Mouse (Mus musculus): Measurements from ENCODE around the gene Brap. TPM values are rescaled to one million over a fixed set of nuclear protein-coding genes. Genes with fewer than 3 reads are reported as not detected.
"Not testable (repeated sequence)": the region's sequence is repeated elsewhere in the genome, so short reads cannot be mapped to it uniquely, and the experiment has no call there.

The Brap gene
- total RNA-seq, 4 experiments from 2014 or later, result 50.2 to 66.2 (median 58.5) TPM

DNA sequence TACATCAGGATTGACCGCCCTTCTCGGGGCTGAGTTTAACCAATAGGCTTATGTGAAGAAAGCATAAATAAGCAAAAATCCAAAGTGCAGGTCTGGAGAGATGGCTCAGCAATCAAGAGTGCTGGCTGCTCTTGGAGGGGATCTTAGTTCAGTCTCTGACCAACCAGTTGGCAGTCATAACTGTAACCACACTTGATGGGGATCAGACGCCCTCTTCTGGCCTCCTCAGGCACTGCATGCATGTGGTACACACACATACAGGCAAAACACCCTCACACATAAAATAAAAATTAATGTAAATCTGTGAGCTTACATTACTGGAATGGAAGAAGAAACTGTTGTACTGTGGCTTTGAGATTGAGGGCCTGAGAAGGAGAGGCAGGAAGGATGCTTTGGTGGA is 10.0 kb downstream of the Brap start:
- no peak for DNase-seq

GRCm38 (mm10) chr5:121682250-121682649 is 21.9 kb downstream of the Brap start:
- DNase-seq, result no peak

- DNase-seq, result no peak
These were observed 25.1 kb downstream of the Brap start for GRCm38 (mm10) chr5:121685495-121685894.

- DNase-seq, result no peak
These were observed 25.9 kb downstream of the Brap start for GRCm38 (mm10) chr5:121686113-121686898.

DNA sequence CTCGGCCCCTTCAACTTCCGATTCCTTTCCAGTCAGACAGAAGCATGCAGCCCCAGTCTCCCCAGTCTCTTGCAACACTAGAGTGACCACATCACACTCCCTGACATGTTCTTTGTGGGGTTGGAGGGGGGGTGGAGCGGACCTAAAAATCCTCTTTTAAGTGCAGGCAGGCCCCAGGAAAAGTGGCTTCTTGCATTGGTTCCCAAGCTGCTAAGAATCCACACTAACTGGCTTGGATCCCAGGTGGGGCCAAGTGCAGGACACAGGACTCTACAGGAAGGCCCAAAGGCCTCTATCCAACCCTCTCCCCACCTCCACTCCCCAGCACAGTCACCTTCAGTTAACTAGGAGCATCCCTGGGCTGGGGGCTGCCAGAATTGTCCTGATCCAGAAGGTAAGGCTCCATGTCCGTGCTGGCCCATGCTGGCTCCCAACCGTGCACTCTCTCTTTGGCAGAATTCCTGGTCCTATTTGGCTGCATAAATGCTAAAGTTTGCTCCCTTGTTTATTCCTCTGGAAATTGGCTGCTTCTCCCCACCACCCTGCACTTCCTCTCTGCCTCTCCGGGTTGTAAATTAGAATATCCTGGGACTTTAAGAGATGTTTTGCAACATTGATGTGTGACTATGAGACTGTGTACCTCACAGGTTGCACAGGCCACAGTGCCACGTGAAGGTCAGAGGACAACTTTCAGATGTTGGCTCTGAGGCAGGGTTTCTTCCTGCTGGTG is 30.3 kb downstream of the Brap start:
- DNase-seq, result no peak

DNA sequence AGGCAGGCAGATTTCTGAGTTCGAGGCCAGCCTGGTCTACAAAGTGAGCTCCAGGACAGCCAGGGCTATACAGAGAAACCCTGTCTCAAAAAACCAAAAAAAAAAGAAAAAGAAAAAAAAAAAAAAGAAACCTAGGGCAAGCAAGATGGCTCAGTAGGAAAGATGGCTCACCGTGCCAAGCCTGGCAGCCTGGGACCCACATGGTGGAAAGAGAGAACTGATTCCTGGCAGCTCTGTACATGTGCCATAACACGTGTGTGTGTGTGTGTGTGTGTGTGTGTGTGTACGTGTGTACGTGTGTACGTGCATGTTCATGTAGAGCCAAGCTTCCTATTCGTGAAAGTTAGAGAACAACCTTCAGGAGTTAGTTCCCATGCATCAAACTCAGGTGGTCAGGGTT is 31.1 kb downstream of the Brap start:
- not testable (repeated sequence) for DNase-seq

- no peak for DNase-seq
These were observed 32.5 kb downstream of the Brap start for GRCm38 (mm10) chr5:121692897-121693296.

- no peak for DNase-seq
These were observed 36.4 kb downstream of the Brap start for GRCm38 (mm10) chr5:121696761-121697160.

DNA sequence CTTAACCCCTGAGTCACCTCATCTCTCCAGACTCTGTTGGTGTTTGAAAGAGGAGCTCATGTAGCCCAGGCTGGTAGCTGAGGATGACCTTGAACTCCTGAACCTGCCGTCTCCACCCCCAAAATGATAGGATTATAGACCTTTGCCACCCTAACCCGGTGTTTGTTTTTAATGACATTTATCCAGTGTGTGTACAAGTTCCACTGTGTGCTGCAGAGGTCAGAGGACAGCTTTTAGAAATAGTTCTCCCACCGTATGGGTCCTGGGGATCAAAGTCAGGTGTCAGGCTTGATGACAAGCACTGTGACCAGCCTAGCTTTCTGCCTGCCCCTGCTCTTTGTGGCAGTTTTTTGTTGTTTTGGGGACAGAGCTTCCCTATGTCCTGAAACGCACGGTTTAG is 39.5 kb downstream of the Brap start:
- no peak for DNase-seq

DNA sequence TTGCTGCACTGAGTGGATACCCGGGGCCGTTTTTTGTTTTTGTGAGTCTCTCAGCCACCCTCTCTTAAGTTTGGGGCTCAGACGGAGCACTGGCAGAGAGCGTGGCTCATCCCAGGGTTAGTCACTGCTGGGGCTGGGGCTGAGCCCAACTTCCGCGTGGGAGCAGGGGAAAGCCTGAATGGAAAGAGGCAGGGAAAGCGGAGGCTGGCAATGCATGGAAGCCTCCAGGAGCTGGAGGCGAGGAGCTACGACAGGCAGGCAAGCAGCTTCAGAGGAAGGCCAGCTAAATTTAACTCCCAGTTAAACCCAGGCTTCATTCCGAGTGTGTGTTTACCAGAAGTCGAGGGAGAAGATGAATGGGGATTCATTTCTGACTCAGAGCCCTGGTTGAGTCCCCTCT is 40.1 kb downstream of the Brap start:
- peak; percentile 51 for DNase-seq

DNA sequence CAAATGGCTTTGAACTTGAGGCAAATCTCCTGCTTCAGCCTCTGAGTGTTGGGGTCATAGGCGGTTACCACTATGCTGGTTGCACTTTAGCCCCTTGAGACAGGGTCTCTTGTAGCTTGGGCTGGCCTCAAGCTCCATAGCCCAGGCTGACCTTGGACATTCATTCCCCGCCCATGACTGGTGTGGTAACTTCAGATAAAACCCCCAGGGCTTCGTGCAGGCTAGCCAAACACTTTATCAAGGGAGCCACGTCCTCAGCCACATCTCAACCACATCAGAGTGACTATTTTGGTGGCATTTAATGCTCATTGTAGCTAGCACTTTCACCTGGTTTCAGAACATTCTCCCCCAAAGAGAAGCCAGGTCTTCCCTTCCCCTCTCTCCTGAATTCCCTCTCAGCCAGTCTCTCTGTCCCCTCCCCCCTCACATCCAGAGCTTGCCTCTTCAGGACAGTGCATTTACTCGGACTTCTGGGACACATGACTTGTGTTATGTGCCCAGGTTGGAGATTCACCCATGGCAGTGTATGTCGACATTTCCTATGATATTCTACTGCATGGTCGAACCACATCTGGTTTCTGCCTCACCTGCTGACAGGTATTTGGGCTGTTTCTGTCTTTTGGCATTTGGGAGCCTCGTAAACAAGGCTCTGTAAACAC is 40.9 kb downstream of the Brap start:
- DNase-seq, result no peak

GRCm38 (mm10) chr5:121703341-121703740 is 43.0 kb downstream of the Brap start:
- no peak for DNase-seq

GRCm38 (mm10) chr5:121704512-121705248 is 44.3 kb downstream of the Brap start:
- no peak for DNase-seq

DNA sequence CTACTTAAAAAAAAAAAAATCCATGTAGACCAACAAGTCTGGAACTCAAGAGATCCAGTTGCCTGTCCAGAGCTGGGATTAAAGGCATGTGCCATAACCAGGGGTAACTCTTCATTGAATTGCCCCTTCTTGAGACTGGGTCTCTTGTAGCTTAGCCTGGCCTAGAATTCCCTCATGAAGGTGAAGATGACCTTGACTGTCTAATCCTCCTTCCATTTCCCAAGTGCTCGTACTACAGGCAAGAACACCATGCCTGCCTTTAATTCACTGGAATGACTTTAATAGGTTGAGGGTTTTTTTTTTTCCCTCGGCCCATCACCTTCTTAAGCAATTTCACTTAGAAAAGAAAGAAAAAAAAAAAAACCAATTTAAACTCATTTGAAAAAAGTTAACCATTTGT is 50.0 kb downstream of the Brap start:
- DNase-seq, result no peak

DNA sequence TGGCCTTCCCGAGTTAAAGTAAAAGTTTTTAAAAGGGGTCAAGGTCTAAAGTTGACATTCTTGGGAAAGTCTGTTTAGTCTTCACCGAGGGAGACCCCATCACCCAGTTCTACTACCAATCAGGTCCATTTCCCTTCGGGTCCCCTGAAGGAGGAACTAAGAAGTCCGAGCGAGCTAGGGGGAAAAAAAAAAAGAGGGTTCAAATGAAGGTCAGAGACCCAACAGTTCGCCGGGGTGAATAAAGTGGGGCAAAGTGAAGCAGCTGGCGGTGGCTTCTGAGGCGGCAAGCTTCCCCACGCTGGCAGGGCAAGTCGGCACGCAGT is 50.4 kb downstream of the Brap start:
- DNase-seq, result no peak

- peak; percentile 76 for DNase-seq
These were observed 51.0 kb downstream of the Brap start, which contains the start of gene Atxn2 for GRCm38 (mm10) chr5:121711174-121711927. Gene Atxn2, plus strand, starts transcription at chr5:121711337.

DNA sequence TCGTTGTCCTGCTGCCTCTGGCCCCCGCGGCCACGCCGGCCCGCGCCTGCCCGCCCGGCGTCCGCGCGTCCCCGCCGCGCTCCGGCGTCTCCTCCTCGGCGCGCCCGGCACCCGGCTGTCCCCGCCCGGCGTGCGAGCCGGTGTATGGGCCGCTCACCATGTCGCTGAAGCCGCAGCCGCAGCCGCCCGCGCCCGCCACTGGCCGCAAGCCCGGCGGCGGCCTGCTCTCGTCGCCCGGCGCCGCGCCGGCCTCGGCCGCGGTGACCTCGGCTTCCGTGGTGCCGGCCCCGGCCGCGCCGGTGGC is 51.5 kb downstream of the Brap start:
- DNase-seq, result no peak

DNA sequence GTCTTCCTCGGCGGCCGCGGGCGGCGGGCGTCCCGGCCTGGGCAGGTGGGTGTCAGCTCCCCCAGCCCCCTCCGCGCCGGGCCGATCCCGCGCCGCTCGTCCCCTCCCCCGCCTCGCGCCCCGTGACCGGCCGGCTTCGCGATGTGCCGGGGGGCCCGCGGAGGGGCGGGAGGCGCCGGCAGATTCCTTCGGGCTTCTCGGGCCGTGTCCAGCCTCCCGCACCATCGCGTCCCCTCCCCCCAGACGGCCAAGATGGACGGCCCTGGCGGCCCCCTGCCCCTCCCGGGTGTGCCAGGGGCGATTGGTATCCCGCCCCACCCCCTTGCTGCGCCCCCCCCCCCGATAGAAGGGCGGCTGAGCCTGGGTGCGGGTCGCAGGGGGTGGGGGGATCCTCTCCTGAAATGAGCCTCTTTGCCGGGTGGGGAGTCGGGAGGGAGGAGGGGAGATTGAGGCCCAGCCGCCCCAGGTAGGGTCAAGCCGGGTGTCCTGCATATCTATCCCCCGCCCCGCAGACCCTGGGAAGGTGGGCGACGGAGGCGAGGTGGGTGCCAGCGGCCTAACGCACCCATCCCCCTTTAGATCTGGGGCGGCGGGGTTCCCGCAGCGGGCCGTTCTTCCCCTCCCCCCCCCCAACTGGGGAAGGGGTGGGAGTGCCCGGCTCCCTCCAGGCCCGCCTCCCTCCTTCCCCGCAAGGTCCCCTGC is 52.0 kb downstream of the Brap start:
- DNase-seq, result peak; percentile 38

- DNase-seq, result peak; percentile 60
These were observed 52.7 kb downstream of the Brap start for GRCm38 (mm10) chr5:121712934-121713538.

DNA sequence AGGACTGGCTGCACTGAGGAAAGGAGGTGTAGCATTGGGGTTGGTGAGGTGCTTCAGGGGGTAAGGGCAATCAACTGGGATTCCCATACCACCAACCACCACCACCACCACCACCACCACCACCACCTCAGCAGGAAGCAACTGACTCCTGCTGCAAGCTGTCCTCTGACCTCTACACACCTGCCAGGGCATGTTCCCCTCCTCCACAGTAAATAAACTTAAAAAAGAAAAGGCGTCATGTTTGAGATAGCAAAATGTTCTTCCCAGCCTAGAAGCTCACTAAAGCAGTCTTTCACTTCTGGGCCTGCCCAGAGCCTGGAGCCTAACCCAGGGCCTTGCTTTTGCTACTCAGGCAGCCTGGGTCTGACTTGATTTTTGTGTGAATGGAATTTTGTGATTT is 54.0 kb downstream of the Brap start:
- no peak for DNase-seq

DNA sequence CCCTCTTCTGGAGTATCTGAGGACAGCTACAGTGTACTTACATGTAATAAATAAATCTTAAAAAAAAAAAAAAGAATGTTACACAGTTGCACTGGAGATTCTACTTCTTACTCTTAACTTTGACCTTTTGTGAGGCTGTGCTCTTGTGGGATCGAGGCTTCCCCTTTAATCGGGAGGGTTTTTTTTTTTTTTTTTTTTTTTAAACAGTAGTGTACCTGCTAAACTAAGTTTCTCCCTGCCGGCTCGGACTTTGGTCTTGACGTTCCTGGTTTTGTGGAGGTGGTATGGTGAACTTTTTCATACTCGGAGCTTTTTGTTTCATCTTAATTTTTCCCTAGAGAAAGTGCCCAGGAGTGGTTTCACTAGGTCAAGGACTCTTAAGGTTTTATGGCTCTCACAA is 54.6 kb downstream of the Brap start:
- no peak for DNase-seq

Data from adrenal gland, adult 8-10 months (tissue).